Mouse (Mus musculus) liver, embryonic 14.5 days (tissue): ENCODE measurements at regions not wholly inside any gene's neighbourhood (a gene's known extent, or its start where the extent isn't known, plus 50 kb on each side); places are given as distances from the start of the nearest gene placed in this dataset.

Source experiments
- CTCF ChIP-seq: IDR thresholded peaks from 2 replicates; pipeline ENCODE4 v1.5.1; 2016; ENCODE audit warnings: antibody characterized with exemption, low read depth, control low read depth
- EP300 ChIP-seq: IDR thresholded peaks from 2 replicates; pipeline ENCODE4 v1.6.1; 2016; ENCODE audit warnings: antibody characterized with exemption, low read depth

- TF ChIP-seq CTCF, result no peak
- no peak for TF ChIP-seq EP300
Observed at GRCm38 (mm10) chr16:7544067-7544466, 880.9 kb downstream of the Tmem114 start.
